Mouse (Mus musculus) c-Kit-positive CD71-negative TER-119-negative erythroid progenitor cells, embryonic 14.5 days (primary cell): ENCODE data around the gene Gm8279.
"Not testable (repeated sequence)": the region's sequence is repeated elsewhere in the genome, so short reads cannot be mapped to it uniquely, and the experiment has no call there.

Experiments used
- DNase-seq: peaks from one replicate; pipeline ENCODE4 v3.0.0-alpha.2; 2013; ENCODE audit warnings: low read depth

The Gm8279 gene

GRCm38 (mm10) chr14:5131219-5131618 is at the start of gene Gm8279:
Gene Gm8279 (plus strand): TSS chr14:5131519.
- not testable (repeated sequence) for DNase-seq

- not testable (repeated sequence) for DNase-seq
Measured at GRCm38 (mm10) chr14:5164235-5164634, 32.9 kb downstream of the Gm8279 start, which contains the start of gene Gm3317. Gene Gm3317 (plus strand): TSS chr14:5164535.

GRCm38 (mm10) chr14:5185493-5185892 is 54.2 kb downstream of the Gm8279 start, which contains the start of gene Gm8271:
Gene Gm8271 (plus strand): TSS chr14:5185793.
- DNase-seq, result not testable (repeated sequence)
